Mouse (Mus musculus): Measurements from ENCODE around the gene Eif3j1. TPM values are rescaled to one million over a fixed set of nuclear protein-coding genes. Genes with fewer than 3 reads are reported as not detected.

The Eif3j1 gene
- 53.3 TPM for polyA plus RNA-seq (2014; fragmentation: Illumina TruSeq; extraction: RNeasy Lipid Tissue Mini Kit (QIAGEN cat#74804); ENCODE audit: low read depth, low replicate concordance)

GRCm38 (mm10) chr2:122027862-122028755, at the start of gene Eif3j1:
Gene Eif3j1 (plus strand): TSS chr2:122028546.

Other genes starting within 250 kb of the Eif3j1 start
- gene Frmd5, start 221.5 kb upstream of the Eif3j1 start, polyA plus RNA-seq (2014; fragmentation: Illumina TruSeq; extraction: RNeasy Lipid Tissue Mini Kit (QIAGEN cat#74804); ENCODE audit: low read depth, low replicate concordance), result not detected
- gene Casc4, start 161.6 kb upstream of the Eif3j1 start, polyA plus RNA-seq (2014; fragmentation: Illumina TruSeq; extraction: RNeasy Lipid Tissue Mini Kit (QIAGEN cat#74804); ENCODE audit: low read depth, low replicate concordance), result 10.6 TPM
- gene Ctdspl2, start 72.5 kb upstream of the Eif3j1 start, polyA plus RNA-seq (2014; fragmentation: Illumina TruSeq; extraction: RNeasy Lipid Tissue Mini Kit (QIAGEN cat#74804); ENCODE audit: low read depth, low replicate concordance), result 12.6 TPM
- not detected for gene Mageb3, start 72.5 kb upstream of the Eif3j1 start, polyA plus RNA-seq (2014; fragmentation: Illumina TruSeq; extraction: RNeasy Lipid Tissue Mini Kit (QIAGEN cat#74804); ENCODE audit: low read depth, low replicate concordance)
- 2.9 TPM for gene Spg11, start 89.8 kb downstream of the Eif3j1 start, polyA plus RNA-seq (2014; fragmentation: Illumina TruSeq; extraction: RNeasy Lipid Tissue Mini Kit (QIAGEN cat#74804); ENCODE audit: low read depth, low replicate concordance)
- 9,040 TPM for gene B2m, start 119.1 kb downstream of the Eif3j1 start, polyA plus RNA-seq (2014; fragmentation: Illumina TruSeq; extraction: RNeasy Lipid Tissue Mini Kit (QIAGEN cat#74804); ENCODE audit: low read depth, low replicate concordance)
- gene Trim69, start 132.2 kb downstream of the Eif3j1 start, polyA plus RNA-seq (2014; fragmentation: Illumina TruSeq; extraction: RNeasy Lipid Tissue Mini Kit (QIAGEN cat#74804); ENCODE audit: low read depth, low replicate concordance), result not detected
- not detected for gene Patl2, start 157.6 kb downstream of the Eif3j1 start, polyA plus RNA-seq (2014; fragmentation: Illumina TruSeq; extraction: RNeasy Lipid Tissue Mini Kit (QIAGEN cat#74804); ENCODE audit: low read depth, low replicate concordance)
- not detected for gene Terb2, start 157.7 kb downstream of the Eif3j1 start, polyA plus RNA-seq (2014; fragmentation: Illumina TruSeq; extraction: RNeasy Lipid Tissue Mini Kit (QIAGEN cat#74804); ENCODE audit: low read depth, low replicate concordance)
- gene Sord, start 206.2 kb downstream of the Eif3j1 start, polyA plus RNA-seq (2014; fragmentation: Illumina TruSeq; extraction: RNeasy Lipid Tissue Mini Kit (QIAGEN cat#74804); ENCODE audit: low read depth, low replicate concordance), result 1,099 TPM